9 mouse cellular contexts compared by ENCODE assay signal in genomic region chr11:87358331-87359261, GRCm38 (mm10). TPM values are rescaled to one million over a fixed set of nuclear protein-coding genes. Genes with fewer than 3 reads are reported as not detected.
DNase-seq lines count a peak whose midpoint lies in the region; ATAC-seq lines count a peak whose summit lies in the region.
"Had no signal": no experiment of that assay in that cellular context is flagged by ENCODE, and none has a peak within 500 bp of the region (broad histone marks: within the 10 kb centered on the region; RNA-seq: fewer than 3 reads in every experiment).

TSS of gene Ppm1e (minus strand) at chr11:87359023.

- no peaks in the 10 kb centered on the region for H3K36me3 ChIP-seq in heart, embryonic 14.5 days (ENCODE audit: control insufficient read depth, insufficient read depth, low read length)
- H3K36me3 ChIP-seq in liver, embryonic 12.5 days, result no peaks in the 10 kb centered on the region
- H3K36me3 ChIP-seq in stomach, embryonic 15.5 days, result no peaks in the 10 kb centered on the region

- H3K27ac ChIP-seq in brown adipose tissue, adult 24 weeks (replicated peaks; ENCODE audit: low read depth, low read length), result no peak within 1 kb of the TSS
- H3K27ac ChIP-seq in heart, embryonic 14.5 days (replicated peaks in 1 of 2; ENCODE audit: control insufficient read depth in 1 of 2, insufficient read depth in 1 of 2, low read depth in 2 of 2, low read length in 2 of 2), result peak within 1 kb of the TSS in 1 of 2 experiments; percentile 16; a peak in 1 of 4 replicates
- peak within 1 kb of the TSS; percentile 75 for H3K27ac ChIP-seq in liver, embryonic 12.5 days
- no peak within 1 kb of the TSS for H3K27ac ChIP-seq in stomach, embryonic 15.5 days

- no peaks in the 10 kb centered on the region; the same call in none of the 2 replicates for H3K4me1 ChIP-seq in brown adipose tissue, adult 24 weeks (ENCODE audit: control insufficient read depth, insufficient read depth, insufficient read length, low read length)
- H3K4me1 ChIP-seq in heart, embryonic 14.5 days (ENCODE audit: control insufficient read depth in 2 of 2, insufficient read depth in 2 of 2, low read length in 2 of 2), result 0 out of 4 replicates have a peak, but pooled peaks cover 0 to 2% of the 10 kb centered on the region in 2 experiments
- H3K4me1 ChIP-seq in liver, embryonic 12.5 days, result peaks cover 22% of the 10 kb centered on the region
- peaks cover 7% of the 10 kb centered on the region; the same call in 1 of the 2 replicates for H3K4me1 ChIP-seq in stomach, embryonic 15.5 days

- ATAC-seq in heart, embryonic 14.5 days (ENCODE audit: insufficient number of reproducible peaks, insufficient read depth, low FRiP score, low read depth), result peak; percentile 87
- ATAC-seq in liver, embryonic 12.5 days, result peak; percentile 93
- peak; percentile 94; the same call in 1 of the 2 replicates for ATAC-seq in stomach, embryonic 15.5 days (ENCODE audit: insufficient read depth, low FRiP score, low read depth)
- ATAC-seq: Patski had no signal

- H3K4me3 ChIP-seq in brown adipose tissue, adult 24 weeks (ENCODE audit: insufficient read depth, low read depth, low read length), result peak within 1 kb of the TSS; percentile 84
- H3K4me3 ChIP-seq in heart, embryonic 14.5 days (ENCODE audit: control insufficient read depth in 1 of 2, insufficient read depth in 1 of 2, low read depth in 1 of 2, low read length in 2 of 2), result peak within 1 kb of the TSS; percentile 57 to 85
- H3K4me3 ChIP-seq in liver, embryonic 12.5 days, result peak within 1 kb of the TSS; percentile 84
- H3K4me3 ChIP-seq in stomach, embryonic 15.5 days (replicated peaks), result peak within 1 kb of the TSS; percentile 56

- peak within 1 kb of the TSS; percentile 91 for H3K4me2 ChIP-seq in heart, embryonic 14.5 days (ENCODE audit: low read length)
- H3K4me2 ChIP-seq in liver, embryonic 12.5 days, result peak within 1 kb of the TSS; percentile 98
- peak within 1 kb of the TSS; percentile 97 for H3K4me2 ChIP-seq in stomach, embryonic 15.5 days

- peak within 1 kb of the TSS; percentile 81 for H3K9ac ChIP-seq in heart, embryonic 14.5 days (ENCODE audit: low read length)
- peak within 1 kb of the TSS; percentile 87 for H3K9ac ChIP-seq in liver, embryonic 12.5 days
- H3K9ac ChIP-seq in stomach, embryonic 15.5 days, result peak within 1 kb of the TSS; percentile 25; the same call in 1 of the 2 replicates

- 0% methylated on average over 70 of the region's 104 CpGs for WGBS in heart, embryonic 14.5 days
- under 1% methylated on average over 90 of the region's 104 CpGs for WGBS in liver, embryonic 12.5 days (ENCODE audit: insufficient replicate concordance)
- whole genome bisulfite sequencing in stomach, embryonic 15.5 days, result under 1% methylated on average over 95 of the region's 104 CpGs

- peak; percentile 77 to 83 for DNase-seq in B cell, adult 2 months
- DNase-seq in fibroblast of lung, adult 2 months (ENCODE audit: low read depth), result peak; percentile 2
- DNase-seq in kidney, postnatal 10 days, result peak; percentile 83
- peak; percentile 89 for DNase-seq in neural tube, embryonic 10.5 days (ENCODE audit: extremely low spot score, low spot score)

- H3K9me3 ChIP-seq in heart, embryonic 14.5 days (ENCODE audit: control insufficient read depth, low read length), result 0 out of 2 replicates have a peak, but pooled peaks cover 4% of the 10 kb centered on the region
- 0 out of 2 replicates have a peak, but pooled peaks cover 4% of the 10 kb centered on the region for H3K9me3 ChIP-seq in liver, embryonic 12.5 days (replicated peaks)
- H3K9me3 ChIP-seq in stomach, embryonic 15.5 days, result no peaks in the 10 kb centered on the region

- 0 out of 2 replicates have a peak, but pooled peaks cover 3% of the 10 kb centered on the region for H3K27me3 ChIP-seq in heart, embryonic 14.5 days (ENCODE audit: control insufficient read depth, insufficient read depth, low read length)
- H3K27me3 ChIP-seq in liver, embryonic 12.5 days (replicated peaks), result peaks cover 55% of the 10 kb centered on the region
- peaks cover 17% of the 10 kb centered on the region for H3K27me3 ChIP-seq in stomach, embryonic 15.5 days (replicated peaks)

RNA-seq across cellular contexts. Expression of gene Ppm1e, which starts in this region (rescaled TPM):
- 0.36 TPM in 1 of 2 replicates, not detected in the other for polyA plus RNA-seq in brown adipose tissue, adult 24 weeks (2012; ENCODE audit: insufficient read depth, insufficient read length, missing spikeins)
- 7.1 and 7.8 TPM in 2 replicates for polyA plus RNA-seq in heart, embryonic 14.5 days (2014; fragmentation: Nextera tagmentation; extraction: Ambion mirVana)
- polyA plus RNA-seq in liver, embryonic 12.5 days (2016; fragmentation: Nextera tagmentation; extraction: Ambion mirVana), result 2.9 and 3.4 TPM in 2 replicates
- 1.9 and 2.4 TPM in 2 replicates for polyA plus RNA-seq in stomach, embryonic 15.5 days (2015; fragmentation: Nextera tagmentation; extraction: Ambion mirVana)

Comparison
In these comparisons a context has a peak if more than half of its experiments do, and no peak if none do; other contexts are left out.
1. DNase-seq: peak in every context shown above with its lines; median percentile 89 in neural tube, embryonic 10.5 days; 83 in kidney, postnatal 10 days; 80 in B cell, adult 2 months; 2 in fibroblast of lung, adult 2 months.
2. H3K9ac ChIP-seq: peak in every context shown above with its lines; median percentile 87 in liver, embryonic 12.5 days; 81 in heart, embryonic 14.5 days; 25 in stomach, embryonic 15.5 days.